Mouse (Mus musculus) macrophage (primary cell): ENCODE measurements around the gene Traf5. TPM values are rescaled to one million over a fixed set of nuclear protein-coding genes. Genes with fewer than 3 reads are reported as not detected.
A peak's percentile ranks its signal among the peaks of the same experiment; 100 is the strongest.

ENCODE experiments used
- H3K27ac ChIP-seq: fragments of 350-480 bp; formaldehyde crosslinking; 2 replicates; pipeline ENCODE4 v1.9.0; 2021
- H3K36me3 ChIP-seq: fragments of 350-480 bp; formaldehyde crosslinking; 2 replicates; pipeline ENCODE4 v1.9.0; 2021; ENCODE audit errors: inconsistent target
- H3K4me3 ChIP-seq: fragments of 350-480 bp; formaldehyde crosslinking; 2 replicates; pipeline ENCODE4 v1.9.0; 2021; ENCODE audit errors: inconsistent target
- H3K79me2 ChIP-seq: fragments of 350-480 bp; formaldehyde crosslinking; 2 replicates; pipeline ENCODE4 v1.9.0; 2021; ENCODE audit errors: inconsistent target
- WGBS: methylation state at CpG from one replicate; pipeline ENCODE4 v1.1.7; 2026; ENCODE audit warnings: inconsistent platforms; ENCODE audit not compliant: missing documents; 5-methylcytosine and 5-hydroxymethylcytosine counted together
- polyA plus RNA-seq: library from polyadenylated mRNA; stranded (reverse); fragments of 250-400 nt; gene quantifications from 3 replicates; pipeline ENCODE4 v1.2.4, GENCODE M21; 2018; ENCODE audit warnings: inconsistent platforms

Traf5 gene
- polyA plus RNA-seq, 1 experiment from 2014 or later = 11.1 TPM

- 67% methylated on average over 2 of the region's 2 CpGs for WGBS
- peaks cover 14% of the 10 kb centered on the region; the same call in 1 of the 2 replicates for H3K79me2 ChIP-seq
These were observed 135.5 kb downstream of the Traf5 start for GRCm38 (mm10) chr1:191956871-191957270.

GRCm38 (mm10) chr1:191956261-191956660, 136.1 kb downstream of the Traf5 start:
- WGBS = 38% methylated on average over 3 of the region's 3 CpGs
- Histone ChIP-seq H3K79me2 (peaks cover 14% of the 10 kb centered on the region; the same call in 1 of the 2 replicates), H3K27ac (peak overlapping the region; percentile 94), H3K4me3 (peak overlapping the region; percentile 41), H3K36me3 (no peaks in the 10 kb centered on the region)

More at GRCm38 (mm10) chr1:191956871-191957270, 135.5 kb downstream of the Traf5 start:
- H3K4me3 ChIP-seq = peak overlapping the region; percentile 41
- peak overlapping the region; percentile 94 for H3K27ac ChIP-seq
- H3K36me3 ChIP-seq = no peaks in the 10 kb centered on the region

GRCm38 (mm10) chr1:191955101-191955500, 137.3 kb downstream of the Traf5 start:
- Histone ChIP-seq H3K4me3 (no peak overlapping the region), H3K79me2 (peaks cover 14% of the 10 kb centered on the region; the same call in 1 of the 2 replicates), H3K27ac (peak overlapping the region; percentile 94), H3K36me3 (no peaks in the 10 kb centered on the region)
- WGBS = 5% methylated on average over 3 of the region's 3 CpGs

GRCm38 (mm10) chr1:191952733-191953335, 139.5 kb downstream of the Traf5 start:
- WGBS = 97% methylated on average over 11 of the region's 11 CpGs
- H3K36me3 ChIP-seq = no peaks in the 10 kb centered on the region
- no peak overlapping the region for H3K4me3 ChIP-seq
- H3K27ac ChIP-seq = no peak overlapping the region
- H3K79me2 ChIP-seq = peaks cover 6% of the 10 kb centered on the region; the same call in 1 of the 2 replicates

- peak overlapping the region; percentile 22; the same call in 1 of the 2 replicates for H3K27ac ChIP-seq
- 73% methylated on average over 2 of the region's 2 CpGs for WGBS
- no peaks in the 10 kb centered on the region for H3K79me2 ChIP-seq
These were observed 141.7 kb downstream of the Traf5 start for GRCm38 (mm10) chr1:191950611-191951010.

GRCm38 (mm10) chr1:191948600-191948999, 143.8 kb downstream of the Traf5 start:
- WGBS = 84% methylated on average over 8 of the region's 8 CpGs
- Histone ChIP-seq H3K27ac (no peak overlapping the region), H3K4me3 (no peak overlapping the region), H3K36me3 (no peaks in the 10 kb centered on the region), H3K79me2 (no peaks in the 10 kb centered on the region)

More at GRCm38 (mm10) chr1:191950611-191951010, 141.7 kb downstream of the Traf5 start:
- no peak overlapping the region for H3K4me3 ChIP-seq
- no peaks in the 10 kb centered on the region for H3K36me3 ChIP-seq

GRCm38 (mm10) chr1:191947796-191948195, 144.6 kb downstream of the Traf5 start:
- Histone ChIP-seq H3K4me3 (no peak overlapping the region), H3K27ac (no peak overlapping the region), H3K36me3 (no peaks in the 10 kb centered on the region), H3K79me2 (no peaks in the 10 kb centered on the region)
- 86% methylated on average over 8 of the region's 8 CpGs for WGBS

Other genes with a start within 250 kb of the Traf5 start
- gene Slc30a1, start 185.8 kb downstream of the Traf5 start, polyA plus RNA-seq = 29.5 to 46.7 TPM (median 43.8 TPM) in 3 replicates
- gene Rd3, start 115.2 kb downstream of the Traf5 start, polyA plus RNA-seq = 0.23 to 0.42 TPM (median 0.27 TPM) in 3 replicates
- 10.4 to 14.7 TPM (median 12.5 TPM) in 3 replicates for gene Rcor3, start 45.5 kb upstream of the Traf5 start, polyA plus RNA-seq
- not detected in 3 replicates for gene Kcnh1, start 98.2 kb upstream of the Traf5 start, polyA plus RNA-seq